Mouse (Mus musculus) heart, embryonic 11.5 days (tissue): Measurements from ENCODE around the gene Olfr345. TPM values are rescaled to one million over a fixed set of nuclear protein-coding genes. Genes with fewer than 3 reads are reported as not detected.

Source experiments
- ATAC-seq: fragments of 200-750 bp; cut with Nextera tagmentation; replicated peaks from 2 replicates; pipeline ENCODE4 v1.8.0; 2017; ENCODE audit warnings: moderate library complexity; ENCODE audit not compliant: insufficient number of reproducible peaks, low FRiP score, low TSS enrichment
- H3K27ac ChIP-seq: fragments of 300-500 bp; sonication (generic); 2 replicates; pipeline ENCODE4 v1.5.1; 2014; ENCODE audit warnings: mild to moderate bottlenecking, low read depth, low read length
- H3K27me3 ChIP-seq: fragments of 300-500 bp; sonication (generic); 2 replicates; pipeline ENCODE4 v1.6.1; 2014; ENCODE audit warnings: mild to moderate bottlenecking, low read length, mixed read lengths; ENCODE audit not compliant: control insufficient read depth, insufficient read depth
- H3K36me3 ChIP-seq: fragments of 300-500 bp; sonication (generic); 2 replicates; pipeline ENCODE4 v1.6.1; 2014; ENCODE audit warnings: mild to moderate bottlenecking, low read length, moderate library complexity, mixed read lengths; ENCODE audit not compliant: control insufficient read depth, insufficient read depth
- H3K4me1 ChIP-seq: fragments of 300-500 bp; sonication (generic); 2 replicates; pipeline ENCODE4 v1.6.1; 2014; ENCODE audit warnings: low read length; ENCODE audit not compliant: control insufficient read depth, insufficient read depth
- H3K4me2 ChIP-seq: fragments of 300-500 bp; sonication (generic); 2 replicates; pipeline ENCODE4 v1.6.1; 2014; ENCODE audit warnings: mild to moderate bottlenecking, moderate library complexity
- H3K4me3 ChIP-seq: fragments of 300-500 bp; sonication (generic); 2 replicates; pipeline ENCODE4 v1.5.1; 2014; ENCODE audit warnings: low read depth, low read length
- H3K9ac ChIP-seq: fragments of 300-500 bp; sonication (generic); 2 replicates; pipeline ENCODE4 v1.6.1; 2014; ENCODE audit warnings: mild to moderate bottlenecking, low read depth, low read length, moderate library complexity
- H3K9me3 ChIP-seq: fragments of 300-500 bp; sonication (generic); replicated peaks from 2 replicates; pipeline ENCODE4 v1.6.1; 2016; ENCODE audit warnings: low read length; ENCODE audit not compliant: control insufficient read depth
- WGBS: fragments of 180-500 bp; shearing (Covaris S2); extraction: QIAGEN DNeasy Blood & Tissue Kit; methylation state at CpG from one replicate; pipeline ENCODE4 v1.1.7; 2014; ENCODE audit not compliant: insufficient replicate concordance; 5-methylcytosine and 5-hydroxymethylcytosine counted together
- polyA plus RNA-seq: library from polyadenylated mRNA; unstranded; fragments of >200 nt; fragmentation: Nextera tagmentation; extraction: Ambion mirVana; gene quantifications from 2 replicates; pipeline ENCODE4 v1.2.1, GENCODE M21; 2014

Olfr345 gene
- not detected in 2 replicates for polyA plus RNA-seq

DNA sequence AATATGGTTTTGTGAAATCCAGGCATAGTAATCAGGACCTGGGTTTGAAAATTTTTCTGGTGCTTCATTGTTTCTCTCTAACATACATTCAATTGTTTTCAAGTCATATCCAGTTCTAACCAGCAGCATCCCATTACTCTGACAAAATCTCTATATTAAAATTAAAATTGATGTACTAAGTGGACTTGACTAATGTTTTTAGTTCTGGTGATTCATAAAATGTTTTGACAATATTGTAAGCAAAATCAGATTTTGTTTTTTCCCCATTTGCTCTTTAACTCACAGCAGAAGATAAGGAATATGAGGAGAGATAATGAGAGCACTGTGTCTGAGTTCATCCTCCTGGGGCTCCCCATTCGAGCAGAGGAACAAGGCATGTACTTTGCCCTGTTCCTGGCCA, at the start of gene Olfr345:
TSS of gene Olfr345 (plus strand) at position 301 of the 400 bp plus-strand sequence.
- ATAC-seq = no peak
- H3K27me3 ChIP-seq = no peaks in the 10 kb centered on the region
- H3K4me3 ChIP-seq = no peak within 1 kb of the TSS
- 64% methylated on average over 1 of the region's 1 CpGs for WGBS
- H3K9ac ChIP-seq = no peak within 1 kb of the TSS
- H3K9me3 ChIP-seq = peaks cover 3% of the 10 kb centered on the region; the same call in 1 of the 2 replicates
- H3K36me3 ChIP-seq = no peaks in the 10 kb centered on the region
- no peak within 1 kb of the TSS for H3K27ac ChIP-seq
- no peak within 1 kb of the TSS for H3K4me2 ChIP-seq
- no peaks in the 10 kb centered on the region for H3K4me1 ChIP-seq

GRCm38 (mm10) chr2:36685488-36685887, 45.6 kb downstream of the Olfr345 start, which contains the start of gene Olfr346:
Olfr346 (plus strand) TSS chr2:36685788.
- ATAC-seq = no peak
- Histone ChIP-seq H3K4me2 (no peak within 1 kb of the TSS), H3K9ac (no peak within 1 kb of the TSS), H3K4me3 (no peak within 1 kb of the TSS), H3K27me3 (no peaks in the 10 kb centered on the region), H3K27ac (no peak within 1 kb of the TSS), H3K4me1 (no peaks in the 10 kb centered on the region), H3K36me3 (no peaks in the 10 kb centered on the region), H3K9me3 (peaks cover 8% of the 10 kb centered on the region; the same call in 1 of the 2 replicates)
- 88% methylated on average over 1 of the region's 1 CpGs for WGBS

Other genes with a start within 250 kb of the Olfr345 start
- not detected in 2 replicates for gene Olfr339, start 221.1 kb upstream of the Olfr345 start, polyA plus RNA-seq
- gene Olfr340, start 187.5 kb upstream of the Olfr345 start, polyA plus RNA-seq = not detected in 2 replicates
- not detected in 2 replicates for gene Olfr341, start 157.6 kb upstream of the Olfr345 start, polyA plus RNA-seq
- not detected in 2 replicates for gene Olfr342, start 115.0 kb upstream of the Olfr345 start, polyA plus RNA-seq
- not detected in 2 replicates for gene Olfr344, start 73.4 kb upstream of the Olfr345 start, polyA plus RNA-seq
- not detected in 2 replicates for gene Olfr346, start 45.7 kb downstream of the Olfr345 start, polyA plus RNA-seq
- not detected in 2 replicates for gene Olfr347, start 91.9 kb downstream of the Olfr345 start, polyA plus RNA-seq
- not detected in 2 replicates for gene Olfr348, start 144.2 kb downstream of the Olfr345 start, polyA plus RNA-seq
- not detected in 2 replicates for gene Olfr50, start 150.5 kb downstream of the Olfr345 start, polyA plus RNA-seq
- not detected in 2 replicates for gene Olfr3, start 177.0 kb downstream of the Olfr345 start, polyA plus RNA-seq
- not detected in 2 replicates for gene Olfr350, start 206.3 kb downstream of the Olfr345 start, polyA plus RNA-seq
- not detected in 2 replicates for gene Olfr351, start 222.6 kb downstream of the Olfr345 start, polyA plus RNA-seq
- gene Olfr352, start 228.4 kb downstream of the Olfr345 start, polyA plus RNA-seq = not detected in 2 replicates